Mouse (Mus musculus) ES-Bruce4 (cell line): ENCODE measurements around the gene Rptor.

ENCODE experiments used
- CTCF ChIP-seq: IDR thresholded peaks from one replicate; pipeline ENCODE4 v1.8.1; 2011; ENCODE audit warnings: low read depth, low read length
- EP300 ChIP-seq: IDR thresholded peaks from 2 replicates; pipeline ENCODE4 v1.6.1; 2011; ENCODE audit warnings: low read depth, low read length; ENCODE audit not compliant: insufficient read depth

GRCm38 (mm10) chr11:119907711-119908110, 305.0 kb downstream of the Rptor start:
- TF ChIP-seq CTCF (no peak), EP300 (no peak)
